Mouse (Mus musculus) limb, embryonic 10.5 days (tissue): ENCODE data around the gene BC003965. TPM values are rescaled to one million over a fixed set of nuclear protein-coding genes. Genes with fewer than 3 reads are reported as not detected.
"Not testable (repeated sequence)": the region's sequence is repeated elsewhere in the genome, so short reads cannot be mapped to it uniquely, and the experiment has no call there.

Source experiments
- DNase-seq: peaks from one replicate; pipeline ENCODE4 v3.0.0-alpha.2; 2017; ENCODE audit warnings: low spot score
- H3K27ac ChIP-seq: fragments of 300-500 bp; sonication (generic); 2 replicates; pipeline ENCODE4 v1.5.1; 2016; ENCODE audit warnings: mild to moderate bottlenecking
- H3K27me3 ChIP-seq: fragments of 300-500 bp; sonication (generic); 2 replicates; pipeline ENCODE4 v1.6.1; 2016; ENCODE audit warnings: low read depth, mild to moderate bottlenecking; ENCODE audit not compliant: poor library complexity, severe bottlenecking
- H3K36me3 ChIP-seq: fragments of 300-500 bp; sonication (generic); 2 replicates; pipeline ENCODE4 v1.6.1; 2016; ENCODE audit warnings: mild to moderate bottlenecking, moderate library complexity
- H3K4me1 ChIP-seq: fragments of 300-500 bp; sonication (generic); 2 replicates; pipeline ENCODE4 v1.6.1; 2016
- H3K4me3 ChIP-seq: fragments of 300-500 bp; sonication (generic); 2 replicates; pipeline ENCODE4 v1.5.1; 2016; ENCODE audit warnings: mild to moderate bottlenecking, moderate library complexity
- H3K9me3 ChIP-seq: fragments of 300-500 bp; sonication (generic); replicated peaks from 2 replicates; pipeline ENCODE4 v1.6.1; 2016; ENCODE audit warnings: mild to moderate bottlenecking
- WGBS: fragments of 180-500 bp; shearing (Covaris S2); methylation state at CpG from one replicate; pipeline ENCODE4 v1.1.7; 2016; 5-methylcytosine and 5-hydroxymethylcytosine counted together
- polyA plus RNA-seq: library from polyadenylated mRNA; unstranded; fragments of >200 nt; fragmentation: Nextera tagmentation; extraction: Ambion mirVana; gene quantifications from 2 replicates; pipeline ENCODE4 v1.2.1, GENCODE M21; 2016

Gene BC003965
- polyA plus RNA-seq, 1 experiment from 2014 or later, result 36.0 TPM

GRCm38 (mm10) chr17:25222504-25222940 is 38.2 kb downstream of the BC003965 start:
- H3K4me3 ChIP-seq, result peak overlapping the region; percentile 58
- peaks cover 22% of the 10 kb centered on the region for H3K4me1 ChIP-seq
- not testable (repeated sequence) for DNase-seq, H3K9me3 ChIP-seq, H3K27me3 ChIP-seq
- peak overlapping the region; percentile 61; the same call in 1 of the 2 replicates for H3K27ac ChIP-seq
- peaks cover 63% of the 10 kb centered on the region for H3K36me3 ChIP-seq
- WGBS, result 16% methylated on average over 14 of the region's 28 CpGs

- WGBS, result 55% methylated on average over 6 of the region's 6 CpGs
Observed at GRCm38 (mm10) chr17:25222951-25223601, 38.7 kb downstream of the BC003965 start.

DNA sequence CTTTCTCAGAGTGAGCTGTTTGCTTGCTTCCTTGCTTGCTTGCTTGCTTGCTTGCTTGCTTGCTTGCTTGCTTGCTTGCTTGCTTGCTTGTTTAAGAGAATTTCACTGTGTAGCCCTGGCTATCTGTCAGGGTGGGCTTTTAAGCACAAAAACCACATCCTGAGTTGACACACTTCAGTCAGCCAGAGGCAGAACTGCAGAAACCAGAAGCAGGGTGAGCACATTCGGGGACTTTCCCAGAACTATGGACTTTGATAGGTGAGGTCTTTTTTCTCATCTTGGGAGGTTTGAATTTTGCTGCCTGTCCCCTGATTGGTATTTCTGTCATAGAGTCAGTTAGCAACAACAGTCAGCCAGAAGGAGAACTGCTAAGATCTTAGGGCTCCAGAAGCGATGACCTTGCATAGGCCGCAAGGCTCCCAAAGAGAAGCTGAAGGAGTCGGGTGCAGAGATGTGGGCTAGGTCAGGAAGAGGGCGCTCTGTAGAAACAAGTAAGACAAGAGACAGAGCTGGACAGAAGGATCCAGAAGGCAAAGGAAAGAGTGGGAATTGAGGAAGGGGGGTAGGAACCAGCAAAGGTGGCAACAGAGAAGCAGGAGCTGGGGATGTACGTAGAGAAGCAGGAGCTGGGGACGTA is 40.4 kb downstream of the BC003965 start:
- 90% methylated on average over 7 of the region's 7 CpGs for WGBS

More at GRCm38 (mm10) chr17:25222951-25223601, 38.7 kb downstream of the BC003965 start:
- Histone ChIP-seq H3K27ac (peak overlapping the region; percentile 61; the same call in 1 of the 2 replicates), H3K27me3 (no peaks in the 10 kb centered on the region), H3K9me3 (no peaks in the 10 kb centered on the region), H3K4me1 (peaks cover 22% of the 10 kb centered on the region), H3K4me3 (peak overlapping the region; percentile 58), H3K36me3 (peaks cover 58% of the 10 kb centered on the region)
- no peak for DNase-seq

GRCm38 (mm10) chr17:25225659-25226058 is 41.3 kb downstream of the BC003965 start:
- Histone ChIP-seq H3K4me3 (no peak overlapping the region), H3K27me3 (no peaks in the 10 kb centered on the region), H3K4me1 (peaks cover 22% of the 10 kb centered on the region), H3K27ac (no peak overlapping the region), H3K36me3 (peaks cover 53% of the 10 kb centered on the region), H3K9me3 (no peaks in the 10 kb centered on the region)
- no peak for DNase-seq
- WGBS, result 86% methylated on average over 4 of the region's 4 CpGs

More for the DNA sequence above, 40.4 kb downstream of the BC003965 start:
- no peak overlapping the region for H3K27ac ChIP-seq
- no peaks in the 10 kb centered on the region for H3K9me3 ChIP-seq
- peaks cover 22% of the 10 kb centered on the region for H3K4me1 ChIP-seq
- H3K4me3 ChIP-seq, result no peak overlapping the region
- H3K27me3 ChIP-seq, result no peaks in the 10 kb centered on the region
- no peak for DNase-seq
- peaks cover 55% of the 10 kb centered on the region for H3K36me3 ChIP-seq

- Histone ChIP-seq H3K27ac (no peak overlapping the region), H3K4me1 (peaks cover 1% of the 10 kb centered on the region; the same call in 1 of the 2 replicates), H3K9me3 (no peaks in the 10 kb centered on the region), H3K36me3 (peaks cover 57% of the 10 kb centered on the region), H3K27me3 (no peaks in the 10 kb centered on the region), H3K4me3 (no peak overlapping the region)
- DNase-seq, result no peak
- WGBS, result 91% methylated on average over 5 of the region's 5 CpGs
Observed at GRCm38 (mm10) chr17:25227991-25228390, 43.6 kb downstream of the BC003965 start.

DNA sequence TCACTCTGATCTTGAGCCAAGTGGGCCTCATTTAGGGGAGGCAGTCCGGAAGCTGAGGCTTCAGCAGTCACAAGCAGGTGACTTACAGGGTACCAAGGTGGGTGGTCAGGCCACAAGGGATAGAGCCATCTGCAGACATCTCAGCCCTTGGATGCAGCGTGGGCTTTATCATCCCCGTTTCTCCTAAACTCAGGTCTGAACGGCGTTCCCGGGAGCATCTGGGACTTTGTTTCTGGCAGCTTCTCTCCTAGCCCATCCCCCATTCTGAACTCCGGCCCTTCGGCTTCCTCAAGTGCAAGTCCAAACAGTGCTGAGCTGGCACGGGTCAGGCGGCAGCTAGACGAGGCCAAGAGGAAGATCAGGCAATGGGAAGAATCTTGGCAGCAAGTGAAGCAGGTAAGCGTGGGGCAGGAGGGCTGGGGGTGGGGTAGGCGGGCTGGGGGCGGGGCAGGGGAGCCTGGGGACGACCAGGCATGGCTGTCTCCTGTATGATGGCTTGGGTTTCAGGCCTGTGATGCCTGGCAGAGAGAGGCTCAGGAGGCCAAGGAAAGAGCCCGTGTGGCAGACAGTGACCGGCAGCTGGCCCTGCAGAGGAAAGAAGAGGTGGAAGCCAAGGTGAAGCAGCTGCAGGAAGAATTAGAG is 45.8 kb downstream of the BC003965 start:
- H3K36me3 ChIP-seq, result peaks cover 59% of the 10 kb centered on the region
- H3K4me3 ChIP-seq, H3K9me3 ChIP-seq, H3K27me3 ChIP-seq, DNase-seq, H3K4me1 ChIP-seq, H3K27ac ChIP-seq: not testable (repeated sequence)
- WGBS, result 84% methylated on average over 17 of the region's 17 CpGs

DNA sequence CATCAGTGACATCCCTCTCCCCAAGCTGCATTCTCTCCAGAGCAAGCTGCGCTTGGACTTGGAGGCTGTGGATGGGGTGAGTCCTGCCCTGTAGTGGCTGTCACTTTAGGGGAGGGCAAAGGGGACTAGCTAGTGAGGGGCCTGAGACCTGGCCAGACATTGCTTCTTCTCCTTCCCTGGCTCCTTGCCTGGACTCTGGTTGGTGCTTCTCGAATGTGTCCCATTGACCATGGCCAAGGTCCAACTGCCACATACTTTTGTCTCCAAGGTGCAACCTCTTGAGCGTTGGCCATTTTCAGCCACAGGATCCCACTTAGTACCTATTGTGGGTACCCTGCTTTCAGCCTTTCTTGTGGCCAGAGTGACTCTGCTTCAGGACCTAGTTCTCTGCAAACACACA is 46.3 kb downstream of the BC003965 start:
- WGBS, result 96% methylated on average over 3 of the region's 3 CpGs
- Histone ChIP-seq H3K27ac (no peak overlapping the region), H3K4me1 (no peaks in the 10 kb centered on the region), H3K36me3 (peaks cover 61% of the 10 kb centered on the region), H3K9me3 (no peaks in the 10 kb centered on the region), H3K4me3 (no peak overlapping the region), H3K27me3 (no peaks in the 10 kb centered on the region)
- DNase-seq, result no peak

DNA sequence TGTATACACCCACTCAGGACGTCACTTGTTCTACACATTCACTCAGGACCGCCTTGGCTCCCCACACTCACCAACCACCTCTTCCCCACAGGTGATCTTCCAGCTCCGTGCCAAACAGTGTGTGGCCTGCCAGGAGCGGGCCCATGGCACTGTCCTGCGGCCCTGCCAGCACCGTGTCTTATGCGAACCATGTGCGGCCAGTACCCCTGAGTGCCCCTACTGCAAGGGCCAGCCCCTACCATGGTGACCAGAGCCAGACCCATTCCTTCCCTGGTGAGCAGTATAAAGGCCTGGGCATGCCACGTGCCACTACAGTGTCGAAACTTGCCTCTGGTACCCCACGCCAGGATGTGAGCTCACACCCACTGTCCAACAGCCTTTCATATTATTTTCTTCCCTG is 47.3 kb downstream of the BC003965 start:
- not testable (repeated sequence) for H3K27ac ChIP-seq, DNase-seq, H3K9me3 ChIP-seq, H3K4me1 ChIP-seq, H3K4me3 ChIP-seq, H3K27me3 ChIP-seq
- whole genome bisulfite sequencing, result 95% methylated on average over 6 of the region's 11 CpGs
- peaks cover 61% of the 10 kb centered on the region for H3K36me3 ChIP-seq

- no peaks in the 10 kb centered on the region for H3K27me3 ChIP-seq
- 87% methylated on average over 9 of the region's 9 CpGs for WGBS
Observed at GRCm38 (mm10) chr17:25235635-25236034, 51.3 kb downstream of the BC003965 start.

More at GRCm38 (mm10) chr17:25235635-25236034, 51.3 kb downstream of the BC003965 start:
- Histone ChIP-seq H3K27ac (no peak overlapping the region), H3K4me3 (no peak overlapping the region), H3K9me3 (no peaks in the 10 kb centered on the region), H3K4me1 (peaks cover 10% of the 10 kb centered on the region), H3K36me3 (peaks cover 34% of the 10 kb centered on the region)
- no peak for DNase-seq

Other genes with a start within 250 kb of the BC003965 start
- 32.1 and 39.3 TPM in 2 replicates for gene Mapk8ip3, start 247.6 kb upstream of the BC003965 start, polyA plus RNA-seq
- gene Jpt2, start 223.9 kb upstream of the BC003965 start, polyA plus RNA-seq, result 369 and 370 TPM in 2 replicates
- gene Cramp1l, start 168.8 kb upstream of the BC003965 start, polyA plus RNA-seq, result 10.4 and 10.8 TPM in 2 replicates
- 24.2 and 30.0 TPM in 2 replicates for gene Ift140, start 168.5 kb upstream of the BC003965 start, polyA plus RNA-seq
- gene Tmem204, start 101.0 kb upstream of the BC003965 start, polyA plus RNA-seq, result 11.3 and 15.3 TPM in 2 replicates
- 60.6 and 60.7 TPM in 2 replicates for gene Telo2, start 68.6 kb upstream of the BC003965 start, polyA plus RNA-seq
- 0.18 and 0.23 TPM in 2 replicates for gene Ptx4, start 63.8 kb upstream of the BC003965 start, polyA plus RNA-seq
- 21.3 and 26.5 TPM in 2 replicates for gene Clcn7, start 51.2 kb upstream of the BC003965 start, polyA plus RNA-seq
- not detected in 2 replicates for gene Ccdc154, start 22.1 kb upstream of the BC003965 start, polyA plus RNA-seq
- gene Gm38655, start 9.1 kb upstream of the BC003965 start, polyA plus RNA-seq, result not detected in 2 replicates
- gene Unkl, start 3.8 kb downstream of the BC003965 start, polyA plus RNA-seq, result 9.1 and 10.0 TPM in 2 replicates
- 34.6 and 35.0 TPM in 2 replicates for gene Gnptg, start 55.6 kb downstream of the BC003965 start, polyA plus RNA-seq
- gene Tsr3, start 55.6 kb downstream of the BC003965 start, polyA plus RNA-seq, result 74.6 and 76.6 TPM in 2 replicates
- gene Baiap3, start 71.8 kb downstream of the BC003965 start, polyA plus RNA-seq, result 0.49 and 0.93 TPM in 2 replicates
- gene Ube2i, start 90.1 kb downstream of the BC003965 start, polyA plus RNA-seq, result 974 and 998 TPM in 2 replicates
- not detected in 2 replicates for gene Prss34, start 113.8 kb downstream of the BC003965 start, polyA plus RNA-seq
- gene Prss28, start 124.1 kb downstream of the BC003965 start, polyA plus RNA-seq, result not detected in 2 replicates
- gene Prss29, start 134.1 kb downstream of the BC003965 start, polyA plus RNA-seq, result not detected in 2 replicates
- gene Tpsab1, start 161.0 kb downstream of the BC003965 start, polyA plus RNA-seq, result not detected in 2 replicates
- gene Tpsb2, start 181.8 kb downstream of the BC003965 start, polyA plus RNA-seq, result not detected in 2 replicates
- gene Tpsg1, start 184.7 kb downstream of the BC003965 start, polyA plus RNA-seq, result not detected in 2 replicates
- 1.8 and 3.2 TPM in 2 replicates for gene Cacna1h, start 249.2 kb downstream of the BC003965 start, polyA plus RNA-seq